In the genomic region with DNA sequence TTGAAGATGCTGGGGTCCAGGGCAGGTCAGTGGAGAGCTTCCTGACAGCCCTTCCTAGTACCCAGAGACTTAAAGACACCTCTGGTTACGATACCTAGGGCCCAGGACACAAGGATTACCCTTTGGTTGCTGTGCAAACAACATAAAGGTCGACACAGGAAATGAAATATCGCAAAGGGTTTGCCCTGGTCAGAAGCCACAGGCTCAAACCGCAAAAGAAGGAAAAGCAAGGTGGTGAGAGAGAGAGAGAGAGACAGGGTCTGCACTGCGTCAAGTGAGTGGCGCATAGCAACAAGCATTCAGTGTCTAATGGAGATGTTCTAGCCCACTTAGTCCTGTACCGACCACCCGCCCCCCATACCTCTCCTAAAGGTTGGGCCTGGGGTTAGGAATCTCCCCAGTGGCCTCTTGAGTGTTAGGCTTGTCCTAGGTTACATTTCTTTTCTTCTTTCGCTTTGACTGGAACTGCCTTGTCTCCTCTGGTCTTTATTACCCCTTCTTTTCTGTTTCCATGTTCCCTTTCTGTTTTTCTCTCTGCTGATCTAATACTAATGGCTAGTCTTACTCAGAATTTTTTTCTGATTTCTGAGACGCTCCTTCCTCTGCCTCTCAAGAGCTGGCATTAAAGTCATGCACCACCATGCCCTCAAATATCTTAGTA, we compare ENCODE assay signal across 17 mouse cellular contexts. TPM values are rescaled to one million over a fixed set of nuclear protein-coding genes. Genes with fewer than 3 reads are reported as not detected.
DNase-seq lines count a peak whose midpoint lies in the region; ATAC-seq and TF ChIP-seq lines count a peak whose summit lies in the region.
"Had no signal": no experiment of that assay in that cellular context is flagged by ENCODE, and none has a peak within 500 bp of the region (broad histone marks: within the 10 kb centered on the region; RNA-seq: fewer than 3 reads in every experiment).

No protein-coding gene starts in this region.

- no peak overlapping the region for H3K9ac ChIP-seq in liver, postnatal 0 days (replicated peaks)
- H3K9ac ChIP-seq: embryonic facial prominence, embryonic 12.5 days; heart, embryonic 12.5 days; hindbrain, embryonic 12.5 days had no signal

- H3K4me1 ChIP-seq in liver, postnatal 0 days (ENCODE audit: insufficient read depth) = peaks cover 3% of the 10 kb centered on the region; the same call in 1 of the 2 replicates
- H3K4me1 ChIP-seq: embryonic facial prominence, embryonic 12.5 days; hindbrain, embryonic 12.5 days had no signal

- no peak overlapping the region for H3K27ac ChIP-seq in liver, postnatal 0 days (ENCODE audit: low read depth)
- H3K27ac ChIP-seq: embryonic facial prominence, embryonic 12.5 days; hindbrain, embryonic 12.5 days had no signal

- no peaks in the 10 kb centered on the region for H3K9me3 ChIP-seq in liver, postnatal 0 days (ENCODE audit: low read length)
- H3K9me3 ChIP-seq: embryonic facial prominence, embryonic 12.5 days; heart, embryonic 12.5 days; hindbrain, embryonic 12.5 days had no signal

- no peak for TF ChIP-seq CTCF in liver, postnatal 0 days (IDR thresholded peaks at IDR 0.05; ENCODE audit: low read depth)

- no peak for DNase-seq in liver, postnatal 0 days
- no peak for DNase-seq in liver
- peak; percentile 33 for DNase-seq in induced T-regulatory cell, adult 2 months (ENCODE audit: low read depth)
- DNase-seq in left cerebral cortex, postnatal 25 days (ENCODE audit: low spot score in 2 of 2) = no peak
- no peak for DNase-seq in layer of hippocampus, adult 18-20 months (ENCODE audit: low spot score in 2 of 2)
- DNase-seq: adrenal gland, adult 8-10 months; adrenal gland, postnatal 36 days; cerebellum, adult 2 months; cerebellum, postnatal 14 days; gastrocnemius, postnatal 10 days had no signal

- H3K4me2 ChIP-seq in liver, postnatal 0 days (ENCODE audit: low read depth, low read length) = 0 out of 2 replicates have a peak overlapping the region, but pooled peaks have one; percentile 3
- H3K4me2 ChIP-seq: embryonic facial prominence, embryonic 12.5 days; heart, embryonic 12.5 days; hindbrain, embryonic 12.5 days had no signal

- H3K36me3 ChIP-seq in liver, postnatal 0 days (replicated peaks; ENCODE audit: insufficient read depth, low read length) = no peaks in the 10 kb centered on the region
- H3K36me3 ChIP-seq: embryonic facial prominence, embryonic 12.5 days; heart, embryonic 12.5 days; hindbrain, embryonic 12.5 days had no signal

- no peak overlapping the region for H3K4me3 ChIP-seq in liver, postnatal 0 days (ENCODE audit: low read depth, low read length)
- H3K4me3 ChIP-seq: embryonic facial prominence, embryonic 12.5 days; heart, embryonic 12.5 days; hindbrain, embryonic 12.5 days had no signal

- 47% methylated on average over 10 of the region's 10 CpGs for WGBS in liver, postnatal 0 days (ENCODE audit: insufficient replicate concordance)

- ATAC-seq in liver, postnatal 0 days = no peak
- peak; percentile 17; the same call in 1 of the 2 replicates for ATAC-seq in monocyte, adult 5-6 weeks (replicated peaks; ENCODE audit: insufficient number of reproducible peaks, low FRiP score, low TSS enrichment, poor library complexity, severe bottlenecking)
- ATAC-seq in inflammation-experienced regulatory T-cells, adult 6 months = no peak
- ATAC-seq: forebrain, embryonic 16.5 days; hindbrain, embryonic 16.5 days had no signal

- no peak for TF ChIP-seq EP300 in liver, postnatal 0 days (IDR thresholded peaks at IDR 0.05; ENCODE audit: low read depth)

- intact Hi-C loops in left cerebral cortex, postnatal 25 days (cut with DNase I) = no loop called here

- no peaks in the 10 kb centered on the region for H3K27me3 ChIP-seq in liver, postnatal 0 days (ENCODE audit: insufficient read depth, low read length)
- H3K27me3 ChIP-seq: embryonic facial prominence, embryonic 12.5 days; heart, embryonic 12.5 days; hindbrain, embryonic 12.5 days had no signal

RNA-seq across cellular contexts. Expression of a gene that starts 13.0 kb away (rescaled TPM):
- polyA plus RNA-seq in liver, postnatal 0 days (2015; fragmentation: Nextera tagmentation; extraction: Ambion mirVana) = 3.7 and 4.4 TPM in 2 replicates
- total RNA-seq in monocyte, adult 5-6 weeks (2017) = 43.7 to 49.5 TPM (median 48.6 TPM) in 3 replicates
- 10 to 100 TPM; 21.2 to 23.1 TPM for total RNA-seq in left cerebral cortex, postnatal 25 days (2021)
- polyA plus RNA-seq in inflammation-experienced regulatory T-cells, adult 6 months (2017; shearing (Covaris generic)) = 1 to 10 TPM; 3.3 to 3.9 (median 3.3) TPM
- total RNA-seq in layer of hippocampus, adult 18-20 months (2021) = 10 to 100 TPM; 21.9 to 22.2 TPM

RNA-seq across cellular contexts. Expression of a gene that starts 39.3 kb away (rescaled TPM):
- polyA plus RNA-seq in liver, postnatal 0 days (2015; fragmentation: Nextera tagmentation; extraction: Ambion mirVana) = 1.9 and 2.2 TPM in 2 replicates
- 52.8 to 74.0 TPM (median 63.0 TPM) in 3 replicates for total RNA-seq in monocyte, adult 5-6 weeks (2017)
- total RNA-seq in left cerebral cortex, postnatal 25 days (2021) = 10 to 100 TPM; 11.9 to 13.2 TPM
- polyA plus RNA-seq in inflammation-experienced regulatory T-cells, adult 6 months (2017; shearing (Covaris generic)) = 10 to 100 TPM in 1 of 3 experiments, 1 to 10 TPM in 2; 4.9 to 11.5 (median 6.1) TPM
- 10 to 100 TPM; 12.9 to 13.4 TPM for total RNA-seq in layer of hippocampus, adult 18-20 months (2021)
